Mouse (Mus musculus) CD4-positive, CD25-positive, alpha-beta regulatory T cell, adult 4 months (primary cell): ENCODE measurements around the gene Gata2. TPM values are rescaled to one million over a fixed set of nuclear protein-coding genes. Genes with fewer than 3 reads are reported as not detected.

Experiments used
- ATAC-seq: one replicate; pipeline ENCODE4 v1.8.0; 2017
- polyA plus RNA-seq, 2 experiments: library from polyadenylated mRNA; unstranded; fragments of 100-300 nt; shearing (Covaris generic); gene quantifications; one replicate each; pipeline ENCODE4 v1.2.1; 2017

Gene Gata2
- polyA plus RNA-seq, 2 experiments from 2014 or later = 0.09 TPM; not detected in 1

GRCm38 (mm10) chr6:88196054-88196732, 2.5 kb downstream of the Gata2 start:
- ATAC-seq = no peak

DNA sequence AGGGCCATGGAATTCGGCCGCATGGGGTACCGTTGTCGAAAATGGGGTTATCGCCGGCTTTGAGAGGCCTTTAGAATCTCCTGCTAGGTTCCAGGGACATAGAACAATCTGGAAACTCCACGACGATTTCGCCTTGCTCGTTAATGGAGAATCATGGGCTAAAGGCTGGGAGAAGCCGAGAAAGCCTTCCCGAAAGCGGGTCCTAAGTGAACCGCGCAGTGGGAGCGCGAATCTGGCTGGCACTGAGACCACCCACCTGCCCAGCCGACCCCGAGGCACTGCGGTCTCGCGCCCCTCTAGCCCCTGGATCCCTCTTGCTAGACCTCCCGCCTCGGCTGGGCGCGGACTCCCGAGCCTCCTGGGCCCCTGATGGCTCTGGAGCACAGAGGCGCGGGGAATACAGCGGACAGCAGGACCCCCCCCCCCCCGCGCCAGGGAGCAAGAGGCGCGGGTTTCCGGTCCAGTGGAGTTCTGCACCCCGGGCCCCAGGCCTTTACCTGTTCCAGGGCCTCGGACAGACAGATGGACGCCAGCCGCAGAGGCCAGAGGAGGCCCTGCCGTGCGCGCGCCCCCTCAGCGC, 3.1 kb downstream of the Gata2 start:
- no peak for ATAC-seq

DNA sequence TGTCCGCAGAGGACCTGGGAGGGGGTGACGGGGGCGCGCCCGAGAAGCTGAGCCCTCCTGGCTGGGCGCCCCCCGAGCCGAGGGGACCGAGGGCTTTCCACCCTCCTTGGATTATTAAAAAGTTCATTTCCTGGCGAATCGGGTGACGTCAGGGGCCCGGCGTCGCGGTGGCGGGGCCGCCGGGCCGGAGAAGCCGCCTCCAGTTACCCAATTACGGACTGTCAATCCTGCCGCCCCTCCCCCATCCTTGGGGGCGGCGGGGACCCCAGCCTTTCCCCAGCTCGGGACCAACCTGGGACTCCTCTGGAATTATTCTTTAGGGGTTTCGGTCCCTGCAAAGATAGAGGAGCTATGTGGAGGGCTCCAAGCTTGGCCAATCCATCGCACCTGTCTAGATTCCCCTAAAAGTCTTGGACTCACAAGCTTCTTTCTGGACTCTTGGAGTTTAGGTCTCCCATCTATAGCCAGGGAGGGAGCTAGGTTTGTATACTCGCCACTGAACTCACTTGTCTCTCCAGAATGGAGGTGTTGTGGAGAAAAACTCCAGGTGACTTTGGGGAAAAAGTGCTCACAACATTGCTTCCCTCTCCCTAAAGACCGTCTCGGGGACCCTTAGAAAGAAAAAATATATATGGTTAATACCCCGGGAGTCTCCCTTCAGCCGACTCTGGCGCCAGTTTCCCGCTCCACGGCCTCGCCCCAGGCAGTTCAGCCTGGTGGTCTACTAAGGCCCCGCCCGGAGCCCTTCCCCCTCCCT, 3.8 kb downstream of the Gata2 start:
- ATAC-seq = no peak

DNA sequence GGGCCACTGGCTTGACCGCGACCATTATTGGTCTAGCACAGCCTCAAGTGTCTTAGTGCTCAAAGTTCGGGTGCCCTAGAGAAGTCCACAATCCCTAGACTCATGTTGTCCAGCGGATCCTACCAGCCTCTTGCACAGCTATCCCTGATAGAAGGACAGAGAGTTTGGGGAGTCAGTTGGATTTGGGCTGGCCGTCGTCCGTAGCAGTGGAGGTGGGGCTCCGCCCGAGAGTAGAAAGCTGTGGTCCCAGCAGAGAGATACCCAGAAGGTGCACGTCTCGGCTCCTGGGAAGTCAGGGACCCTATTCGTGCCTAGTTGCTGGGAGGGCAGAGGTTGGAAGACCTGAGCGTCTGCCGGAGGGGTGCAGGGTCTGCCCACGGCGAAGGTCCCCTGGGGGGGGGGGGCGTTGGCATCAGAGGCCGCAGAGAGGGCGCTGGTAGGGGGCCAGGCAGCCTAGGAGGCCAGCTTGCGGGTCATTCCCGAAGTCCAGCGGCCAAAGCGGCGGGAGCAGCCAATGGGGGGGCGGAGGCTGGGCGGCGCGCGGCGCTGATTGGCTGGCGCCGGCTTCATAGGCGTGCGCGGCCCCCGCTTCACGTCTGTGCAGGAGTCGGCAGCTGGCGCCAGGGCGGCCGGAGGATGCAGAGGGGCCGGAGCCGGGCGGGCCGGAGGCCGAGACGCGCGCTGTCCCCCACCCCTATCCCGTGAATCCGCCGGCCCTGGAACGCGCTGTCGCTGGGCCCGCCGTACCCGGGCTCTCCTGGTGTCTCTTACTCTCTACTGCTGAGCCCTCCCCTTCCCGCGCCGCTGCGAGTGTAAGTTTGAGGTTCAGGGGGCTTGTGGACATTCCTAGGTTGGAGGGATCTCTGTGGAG, 4.6 kb downstream of the Gata2 start:
- no peak for ATAC-seq

- no peak for ATAC-seq
These were observed 5.5 kb downstream of the Gata2 start for GRCm38 (mm10) chr6:88199001-88199717.

DNA sequence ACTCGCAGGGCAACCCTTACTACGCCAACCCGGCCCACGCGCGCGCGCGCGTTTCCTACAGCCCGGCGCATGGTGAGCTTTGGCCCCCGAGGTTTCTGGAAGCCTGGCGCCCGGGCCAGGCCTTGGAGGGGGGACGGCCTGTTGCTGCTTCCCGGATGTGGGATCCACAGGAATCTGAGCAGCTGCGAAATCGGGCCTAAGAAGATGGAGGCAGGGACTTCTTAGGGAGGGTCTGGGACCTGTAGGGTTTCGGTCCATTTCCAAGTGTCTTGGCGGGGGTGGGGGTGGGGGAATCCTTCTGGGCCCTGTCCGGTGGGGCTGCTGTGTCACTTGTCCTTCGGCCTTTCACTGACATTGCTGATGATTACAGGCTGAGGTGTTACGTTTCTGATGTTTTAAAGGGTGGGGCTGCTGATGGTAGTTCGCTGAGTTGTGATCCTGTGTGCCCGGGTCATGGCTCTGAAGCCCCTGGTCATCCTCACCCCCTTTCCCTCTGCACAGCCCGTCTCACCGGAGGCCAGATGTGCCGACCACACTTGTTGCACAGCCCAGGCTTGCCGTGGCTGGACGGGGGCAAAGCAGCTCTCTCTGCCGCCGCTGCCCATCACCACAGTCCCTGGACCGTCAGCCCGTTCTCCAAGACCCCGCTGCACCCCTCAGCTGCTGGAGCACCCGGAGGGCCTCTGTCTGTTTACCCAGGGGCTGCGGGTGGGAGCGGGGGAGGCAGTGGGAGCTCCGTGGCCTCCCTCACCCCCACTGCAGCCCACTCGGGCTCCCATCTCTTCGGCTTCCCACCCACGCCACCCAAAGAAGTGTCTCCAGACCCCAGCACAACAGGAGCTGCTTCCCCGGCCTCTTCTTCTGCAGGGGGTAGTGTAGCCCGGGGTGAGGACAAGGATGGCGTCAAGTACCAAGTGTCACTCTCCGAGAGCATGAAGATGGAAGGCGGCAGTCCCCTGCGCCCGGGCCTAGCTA, 6.3 kb downstream of the Gata2 start:
- no peak for ATAC-seq

DNA sequence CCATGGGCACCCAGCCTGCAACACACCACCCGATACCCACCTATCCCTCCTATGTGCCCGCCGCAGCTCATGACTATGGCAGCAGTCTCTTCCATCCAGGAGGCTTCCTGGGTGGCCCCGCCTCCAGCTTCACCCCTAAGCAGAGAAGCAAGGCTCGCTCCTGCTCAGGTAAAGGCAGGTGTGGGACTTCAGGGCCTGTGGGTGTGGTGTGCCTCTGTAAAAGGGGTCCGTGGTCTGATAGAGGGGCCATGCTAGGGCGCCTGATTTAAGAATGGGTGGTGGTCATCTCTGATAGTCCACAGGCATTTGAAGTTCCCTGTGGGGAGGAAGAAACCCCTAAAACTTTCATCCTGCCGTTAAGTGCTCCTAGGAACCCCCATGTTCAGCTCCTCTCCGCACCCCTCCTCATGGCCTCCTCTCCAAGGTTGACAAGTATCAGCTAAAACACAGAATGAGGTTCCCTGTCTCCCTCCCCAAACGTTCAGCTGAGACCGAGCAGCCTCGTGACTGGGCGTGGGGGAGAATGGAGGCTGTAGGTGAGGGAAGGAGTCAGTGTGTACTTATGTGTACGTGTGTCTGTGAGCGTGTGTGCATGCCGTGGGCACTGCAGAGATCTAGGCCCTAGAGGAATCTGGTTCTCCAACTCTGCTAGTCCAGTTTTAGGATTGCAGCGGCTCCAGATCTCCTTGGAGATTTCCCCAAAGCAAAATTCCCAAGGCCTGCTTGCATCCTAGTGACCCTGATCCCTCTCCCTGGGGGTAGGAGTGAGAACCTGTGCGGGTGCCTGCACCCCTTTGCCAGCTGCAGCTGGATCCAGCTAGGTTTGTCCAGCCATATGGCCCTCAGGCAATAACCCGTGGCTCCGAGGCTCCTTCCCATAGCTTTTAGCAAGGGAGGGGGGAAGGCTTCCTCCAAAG, 7.3 kb downstream of the Gata2 start:
- ATAC-seq = no peak

DNA sequence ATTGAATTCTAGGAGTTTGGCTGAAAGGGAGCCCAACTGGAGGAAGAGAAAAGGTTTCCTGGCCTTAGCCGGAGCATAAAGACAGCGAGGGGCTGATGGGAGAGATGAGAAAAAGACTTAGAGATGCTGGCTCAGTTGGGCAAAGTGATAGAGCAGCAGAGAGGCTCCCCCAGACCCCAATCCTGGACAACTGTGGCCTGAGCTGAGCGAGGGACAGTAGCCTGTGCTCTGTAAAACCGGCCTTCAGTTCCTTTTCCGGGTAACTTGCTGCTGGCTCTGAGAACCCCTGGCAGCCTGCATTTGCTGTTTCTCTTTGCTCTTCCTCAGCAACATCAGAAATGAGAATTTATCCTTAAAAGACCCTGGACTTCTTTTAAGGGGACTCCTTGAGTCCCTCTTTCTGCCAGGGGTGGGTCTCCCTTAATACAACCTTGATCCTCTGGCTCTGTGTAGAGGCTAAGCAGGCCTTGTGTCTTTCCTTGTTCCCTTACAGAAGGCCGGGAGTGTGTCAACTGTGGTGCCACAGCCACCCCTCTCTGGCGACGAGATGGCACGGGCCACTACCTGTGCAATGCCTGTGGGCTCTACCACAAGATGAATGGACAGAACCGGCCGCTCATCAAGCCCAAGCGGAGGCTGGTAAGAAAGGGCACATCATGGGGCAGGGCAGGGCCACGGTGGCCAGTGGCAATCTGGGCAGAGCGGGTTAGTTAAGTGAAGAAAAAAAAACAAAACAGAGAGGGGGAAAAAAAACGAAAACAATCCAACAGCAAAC, 8.4 kb downstream of the Gata2 start:
- ATAC-seq = no peak

DNA sequence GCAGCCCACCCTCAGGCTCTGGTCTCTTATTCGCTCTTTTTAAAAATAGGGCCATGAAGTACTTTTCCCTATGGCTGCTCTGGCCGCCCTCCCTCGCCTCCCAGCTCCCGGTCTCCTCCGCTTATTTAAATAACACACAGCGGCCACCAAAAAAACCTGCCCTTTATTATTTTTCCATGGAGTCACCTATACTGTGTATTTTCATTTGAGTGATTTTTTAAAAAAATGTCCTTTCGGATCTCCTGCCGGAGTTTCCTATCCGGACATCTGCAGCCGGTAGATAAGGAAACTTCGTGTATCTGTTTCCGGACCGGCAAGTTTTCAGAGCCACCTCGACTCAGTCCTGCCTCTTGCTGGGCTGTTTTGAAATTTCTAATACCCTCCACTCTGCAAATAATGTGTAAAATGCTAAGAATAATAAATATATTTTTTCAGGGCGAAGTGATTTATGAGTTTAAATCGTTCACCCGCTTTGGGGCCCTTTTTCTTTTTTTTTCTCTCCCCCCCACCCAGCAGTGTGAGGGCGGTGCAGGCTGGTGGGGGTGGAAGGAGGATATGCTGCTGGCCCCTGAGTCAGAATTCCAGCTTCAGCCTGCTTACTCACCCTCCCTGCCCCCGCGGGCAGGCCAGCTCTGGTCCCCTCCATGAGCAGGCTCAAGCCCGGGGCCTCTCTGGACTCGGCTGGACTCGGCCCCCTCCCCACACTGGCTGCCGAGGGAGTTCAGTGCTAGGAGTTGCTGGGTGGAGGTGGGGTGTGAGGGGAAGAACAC, 9.4 kb downstream of the Gata2 start:
- ATAC-seq = no peak

DNA sequence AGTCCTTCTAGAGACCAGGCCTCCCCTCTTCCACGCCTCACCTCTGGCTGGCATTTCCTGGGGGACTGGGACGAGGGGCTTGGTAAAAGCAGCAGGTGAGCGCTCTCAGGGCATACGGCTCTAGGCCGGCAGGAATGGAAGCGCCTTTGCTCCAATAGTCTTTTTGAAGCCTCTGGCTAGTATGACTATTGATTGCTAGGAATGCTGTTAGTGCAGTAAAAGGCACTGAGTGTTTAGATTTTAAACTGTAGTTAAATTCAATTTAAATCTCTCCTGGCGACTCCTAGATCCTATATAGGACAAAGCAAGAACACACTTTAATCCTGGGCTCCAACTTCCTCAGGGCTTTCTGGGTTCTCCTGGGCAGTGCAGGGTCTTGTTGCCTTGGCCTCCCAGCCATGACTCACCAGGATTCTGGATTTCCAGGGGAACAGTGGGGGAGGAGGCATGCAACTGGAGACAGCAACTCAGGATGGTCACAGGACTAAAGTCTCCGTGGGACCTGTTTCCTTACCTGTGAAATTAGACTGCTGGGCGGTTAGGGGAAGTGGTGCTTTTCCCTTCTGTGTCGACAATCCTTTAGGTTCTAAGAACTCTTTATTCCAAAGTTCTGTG, 10.2 kb downstream of the Gata2 start:
- no peak for ATAC-seq

DNA sequence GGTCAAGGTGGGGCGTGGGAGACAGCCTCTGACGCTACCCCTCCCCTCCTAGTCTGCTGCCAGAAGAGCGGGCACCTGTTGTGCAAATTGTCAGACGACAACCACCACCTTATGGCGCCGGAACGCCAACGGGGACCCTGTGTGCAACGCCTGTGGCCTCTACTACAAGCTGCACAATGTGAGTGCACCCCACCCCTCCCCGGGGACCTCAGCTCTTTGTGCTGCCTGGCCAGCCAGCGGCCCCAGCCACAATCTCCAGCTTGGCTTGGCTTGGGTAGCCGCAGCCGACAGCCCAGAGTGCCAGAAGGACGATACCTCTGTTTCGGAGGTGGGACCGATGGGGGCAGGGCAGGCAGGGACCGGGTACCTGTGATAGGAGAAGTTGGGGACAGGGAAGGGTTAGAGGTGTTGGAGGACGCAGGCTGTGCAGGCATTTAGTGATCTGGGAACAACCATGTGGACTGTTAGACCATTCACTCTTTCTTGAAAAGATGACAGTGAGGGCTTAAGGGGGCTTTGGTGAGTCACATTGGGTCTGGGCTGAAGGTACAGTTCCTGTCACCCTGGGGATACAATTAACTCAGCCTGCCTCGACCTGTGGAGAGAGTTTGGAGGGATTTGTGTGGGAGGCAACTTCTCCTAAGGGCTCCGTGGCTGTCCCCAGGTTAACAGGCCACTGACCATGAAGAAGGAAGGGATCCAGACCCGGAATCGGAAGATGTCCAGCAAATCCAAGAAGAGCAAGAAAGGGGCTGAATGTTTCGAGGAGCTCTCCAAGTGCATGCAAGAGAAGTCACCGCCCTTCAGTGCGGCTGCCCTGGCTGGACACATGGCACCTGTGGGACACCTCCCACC, 11.1 kb downstream of the Gata2 start:
- ATAC-seq = no peak

DNA sequence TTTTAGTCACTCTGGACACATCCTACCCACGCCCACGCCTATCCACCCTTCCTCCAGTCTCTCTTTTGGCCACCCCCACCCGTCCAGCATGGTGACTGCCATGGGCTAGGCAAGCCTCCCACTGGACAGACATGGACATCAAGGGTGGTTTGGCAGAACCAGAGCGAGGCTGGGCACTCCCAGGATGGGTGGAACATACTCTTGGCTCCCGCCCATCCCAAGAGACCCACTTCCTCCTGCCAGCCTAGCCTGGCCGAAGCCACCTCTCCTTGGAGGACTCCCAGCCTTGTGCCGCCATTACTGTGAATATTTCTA, 11.7 kb downstream of the Gata2 start:
- no peak for ATAC-seq

DNA sequence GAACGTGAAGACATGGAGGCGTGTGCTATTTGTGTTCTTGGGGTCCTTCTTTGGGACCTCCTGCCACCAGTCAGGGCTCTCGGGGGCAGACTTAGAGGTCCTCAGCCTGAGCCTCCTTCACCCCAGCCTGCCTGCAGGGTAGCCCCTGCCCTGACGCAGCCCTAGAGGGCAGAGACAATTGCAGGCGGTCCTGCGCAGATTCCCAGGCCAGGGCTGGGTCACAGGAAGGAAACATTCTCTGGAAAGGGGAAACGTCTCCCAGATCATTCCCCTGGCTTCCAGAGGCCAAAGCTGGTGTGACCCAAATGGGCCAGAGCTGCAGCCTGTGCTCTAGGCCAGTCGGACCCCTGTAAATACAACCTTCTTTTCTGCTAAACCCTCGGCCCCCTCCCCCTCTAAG, 12.2 kb downstream of the Gata2 start:
- ATAC-seq = no peak

- no peak for ATAC-seq
These were observed 12.9 kb downstream of the Gata2 start for GRCm38 (mm10) chr6:88206566-88206965.

DNA sequence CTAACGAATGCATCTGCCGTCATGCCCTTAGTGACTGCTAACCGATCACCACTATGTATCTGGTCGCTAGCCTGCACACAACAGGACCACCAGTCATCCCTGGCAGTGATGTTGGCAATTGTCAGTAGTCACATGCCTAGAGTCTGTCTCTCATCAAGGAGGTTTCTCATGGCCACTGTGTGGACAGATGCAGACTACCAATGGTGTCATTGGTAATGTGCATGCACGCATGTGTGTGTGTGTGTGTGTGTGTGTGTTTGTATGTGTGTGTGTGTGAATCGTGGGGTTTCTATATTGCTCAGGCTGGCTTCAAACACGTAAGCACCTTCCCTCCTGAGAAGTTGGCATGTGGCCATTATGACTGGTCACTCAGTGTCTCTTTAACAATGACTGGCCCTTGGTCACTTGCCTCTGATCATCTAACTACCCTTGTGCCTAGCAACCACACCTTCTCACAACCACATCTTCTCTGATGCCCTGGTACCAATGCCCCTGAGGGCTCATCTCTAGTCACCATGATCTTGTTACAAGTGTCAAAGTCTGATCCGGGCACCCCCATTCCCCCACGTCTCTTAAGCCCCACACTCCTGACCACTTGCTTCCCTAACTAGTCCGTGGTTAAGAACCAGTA, 13.8 kb downstream of the Gata2 start:
- no peak for ATAC-seq

DNA sequence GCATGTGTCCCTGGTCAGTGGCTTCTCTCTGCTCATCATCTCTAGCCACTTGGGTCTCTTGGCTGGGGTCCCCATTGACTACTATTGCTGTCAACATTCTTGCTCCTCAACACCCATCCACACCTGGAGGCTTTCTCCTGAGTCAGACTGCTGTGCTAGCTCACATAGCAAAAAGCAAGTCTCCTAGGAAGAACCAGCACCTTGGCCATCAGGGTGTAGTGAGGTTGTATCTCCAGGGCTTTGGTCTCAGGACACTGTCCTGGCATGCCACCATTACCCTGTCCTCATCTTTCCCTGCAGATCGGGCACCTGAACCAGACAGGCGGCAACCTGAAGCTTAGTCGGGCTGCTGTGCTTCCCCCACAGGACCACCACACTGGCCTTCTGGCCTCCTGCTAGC, 14.6 kb downstream of the Gata2 start:
- ATAC-seq = no peak

DNA sequence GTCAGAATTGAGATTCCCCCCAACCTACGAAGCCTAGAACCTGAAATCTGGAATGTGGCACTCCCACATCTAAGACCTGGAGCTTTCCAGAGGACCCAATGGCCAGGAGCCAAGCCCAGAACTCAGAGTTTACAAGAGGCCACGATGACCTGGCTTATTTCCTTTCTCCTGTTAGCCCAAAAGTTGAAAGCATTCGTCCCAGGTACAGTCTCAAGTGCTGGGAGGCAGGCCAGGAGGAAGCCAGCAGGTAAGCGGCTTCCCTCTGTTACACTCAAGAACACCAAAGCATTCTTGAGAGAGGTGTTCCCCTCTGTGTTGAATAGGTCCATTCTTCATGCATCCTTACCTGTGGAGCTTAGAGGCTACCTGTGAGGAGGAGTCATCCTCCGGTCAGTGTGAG, 15.8 kb downstream of the Gata2 start:
- no peak for ATAC-seq
